Mouse (Mus musculus): ENCODE measurements around the gene 4933424G06Rik. TPM values are rescaled to one million over a fixed set of nuclear protein-coding genes. Genes with fewer than 3 reads are reported as not detected.

The 4933424G06Rik gene
- polyA plus RNA-seq, 1 experiment from 2014 or later = not detected

GRCm38 (mm10) chr1:36786377-36786776 is 76.4 kb downstream of the 4933424G06Rik start:
- H3K4me3 ChIP-seq = no peak overlapping the region
- H3K27ac ChIP-seq = no peak overlapping the region
- no peaks in the 10 kb centered on the region; the same call in 1 of the 2 replicates for H3K27me3 ChIP-seq (replicated peaks)
- no peak overlapping the region for H3K9ac ChIP-seq
- WGBS = 96% methylated on average over 7 of the region's 7 CpGs
- no peaks in the 10 kb centered on the region for H3K9me3 ChIP-seq
- no peak overlapping the region for H3K4me2 ChIP-seq (replicated peaks)
- peaks cover 6% of the 10 kb centered on the region for H3K36me3 ChIP-seq
- H3K4me1 ChIP-seq = 0 out of 2 replicates have a peak, but pooled peaks cover 5% of the 10 kb centered on the region
- ATAC-seq (ENCODE audit: low FRiP score, low read depth) = no peak

DNA sequence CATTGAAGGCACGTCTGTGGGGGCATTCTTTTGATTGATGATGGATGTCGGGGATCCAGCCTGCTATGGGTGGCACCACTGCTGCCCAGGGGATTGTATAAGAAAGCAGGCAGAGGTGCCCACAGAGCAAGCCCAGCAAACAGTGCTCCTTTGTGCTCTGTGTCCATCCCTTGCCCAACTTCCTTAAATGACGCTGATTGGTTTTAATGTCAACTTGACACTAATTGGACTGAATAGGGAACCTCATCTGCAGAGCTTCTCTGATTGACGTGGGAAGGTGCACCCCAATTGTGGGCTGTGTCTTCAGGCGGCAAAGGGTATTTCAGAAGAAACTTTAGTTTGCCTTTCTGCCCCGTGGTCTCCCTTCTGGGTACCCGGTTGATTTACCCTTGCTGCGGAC is 79.5 kb downstream of the 4933424G06Rik start:
- H3K4me3 ChIP-seq = no peak overlapping the region
- H3K4me1 ChIP-seq = 0 out of 2 replicates have a peak, but pooled peaks cover 5% of the 10 kb centered on the region
- no peaks in the 10 kb centered on the region; the same call in 1 of the 2 replicates for H3K27me3 ChIP-seq (replicated peaks)
- H3K9me3 ChIP-seq = no peaks in the 10 kb centered on the region
- H3K9ac ChIP-seq = no peak overlapping the region
- WGBS = 77% methylated on average over 8 of the region's 8 CpGs
- no peak for ATAC-seq (ENCODE audit: low FRiP score, low read depth)
- no peak overlapping the region for H3K4me2 ChIP-seq (replicated peaks)
- H3K27ac ChIP-seq = no peak overlapping the region
- peaks cover 32% of the 10 kb centered on the region for H3K36me3 ChIP-seq

- ATAC-seq (ENCODE audit: low FRiP score, low read depth) = no peak
- Histone ChIP-seq H3K4me3 (no peak overlapping the region), H3K4me1 (no peaks in the 10 kb centered on the region), H3K4me2 (replicated peaks) (no peak overlapping the region), H3K27me3 (replicated peaks) (no peaks in the 10 kb centered on the region), H3K36me3 (peaks cover 84% of the 10 kb centered on the region), H3K9me3 (no peaks in the 10 kb centered on the region), H3K9ac (no peak overlapping the region), H3K27ac (no peak overlapping the region)
- 94% methylated on average over 7 of the region's 7 CpGs for WGBS
Measured at GRCm38 (mm10) chr1:36796711-36797110, 86.8 kb downstream of the 4933424G06Rik start.

DNA sequence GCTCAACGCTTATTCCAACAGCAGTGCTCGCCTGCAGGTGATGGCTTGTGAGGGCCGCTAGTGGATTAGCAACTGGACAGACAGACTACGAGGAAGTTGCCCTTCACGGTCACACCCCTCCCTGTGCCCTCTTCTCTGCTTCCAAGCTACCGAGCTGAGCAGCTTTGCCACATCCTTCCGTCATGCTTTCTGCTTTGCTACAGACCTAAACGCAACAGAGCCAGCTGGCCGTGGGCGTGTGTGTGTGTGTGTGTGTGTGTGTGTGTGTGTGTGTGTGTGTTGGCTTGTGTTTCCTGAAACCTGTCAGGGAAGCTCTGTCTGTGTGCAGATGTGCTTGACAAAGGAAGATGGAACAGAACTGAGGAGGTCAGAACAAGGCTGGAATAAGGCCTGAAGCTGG is 87.5 kb downstream of the 4933424G06Rik start:
- no peaks in the 10 kb centered on the region for H3K27me3 ChIP-seq (replicated peaks)
- no peak for ATAC-seq (ENCODE audit: low FRiP score, low read depth)
- no peaks in the 10 kb centered on the region for H3K9me3 ChIP-seq
- H3K4me3 ChIP-seq = no peak overlapping the region
- no peak overlapping the region for H3K27ac ChIP-seq
- peaks cover 88% of the 10 kb centered on the region for H3K36me3 ChIP-seq
- H3K4me2 ChIP-seq (replicated peaks) = no peak overlapping the region
- no peaks in the 10 kb centered on the region for H3K4me1 ChIP-seq
- no peak overlapping the region for H3K9ac ChIP-seq
- WGBS = 89% methylated on average over 10 of the region's 10 CpGs

GRCm38 (mm10) chr1:36800379-36801011 is 90.5 kb downstream of the 4933424G06Rik start:
- no peak overlapping the region for H3K27ac ChIP-seq
- no peaks in the 10 kb centered on the region for H3K27me3 ChIP-seq (replicated peaks)
- no peak overlapping the region for H3K9ac ChIP-seq
- no peak overlapping the region for H3K4me3 ChIP-seq
- WGBS = 80% methylated on average over 3 of the region's 3 CpGs
- peaks cover 84% of the 10 kb centered on the region for H3K36me3 ChIP-seq
- ATAC-seq (ENCODE audit: low FRiP score, low read depth) = no peak
- H3K4me1 ChIP-seq = no peaks in the 10 kb centered on the region
- H3K9me3 ChIP-seq = no peaks in the 10 kb centered on the region
- H3K4me2 ChIP-seq (replicated peaks) = no peak overlapping the region

- no peaks in the 10 kb centered on the region for H3K27me3 ChIP-seq (replicated peaks)
- H3K4me1 ChIP-seq = no peaks in the 10 kb centered on the region
- no peaks in the 10 kb centered on the region for H3K9me3 ChIP-seq
- no peak overlapping the region for H3K4me2 ChIP-seq (replicated peaks)
- ATAC-seq (ENCODE audit: low FRiP score, low read depth) = no peak
- H3K9ac ChIP-seq = no peak overlapping the region
- no peak overlapping the region for H3K27ac ChIP-seq
- peaks cover 82% of the 10 kb centered on the region for H3K36me3 ChIP-seq
- 77% methylated on average over 9 of the region's 9 CpGs for WGBS
- H3K4me3 ChIP-seq = no peak overlapping the region
Measured at GRCm38 (mm10) chr1:36804259-36804658, 94.3 kb downstream of the 4933424G06Rik start.

- H3K27me3 ChIP-seq (replicated peaks) = no peaks in the 10 kb centered on the region
- H3K9ac ChIP-seq = no peak overlapping the region
- H3K27ac ChIP-seq = no peak overlapping the region
- peaks cover 82% of the 10 kb centered on the region for H3K36me3 ChIP-seq
- WGBS = 97% methylated on average over 4 of the region's 4 CpGs
- no peak overlapping the region for H3K4me2 ChIP-seq (replicated peaks)
- no peaks in the 10 kb centered on the region for H3K9me3 ChIP-seq
- no peaks in the 10 kb centered on the region for H3K4me1 ChIP-seq
- H3K4me3 ChIP-seq = no peak overlapping the region
- no peak for ATAC-seq (ENCODE audit: low FRiP score, low read depth)
Measured at GRCm38 (mm10) chr1:36804833-36805232, 94.9 kb downstream of the 4933424G06Rik start.

- Histone ChIP-seq H3K4me2 (replicated peaks) (no peak overlapping the region), H3K4me1 (no peaks in the 10 kb centered on the region), H3K27me3 (replicated peaks) (no peaks in the 10 kb centered on the region), H3K4me3 (no peak overlapping the region), H3K27ac (no peak overlapping the region), H3K36me3 (peaks cover 92% of the 10 kb centered on the region), H3K9ac (no peak overlapping the region), H3K9me3 (no peaks in the 10 kb centered on the region)
- ATAC-seq (ENCODE audit: low FRiP score, low read depth) = no peak
- WGBS = 97% methylated on average over 7 of the region's 7 CpGs
Measured at GRCm38 (mm10) chr1:36806181-36806905, 96.4 kb downstream of the 4933424G06Rik start.

GRCm38 (mm10) chr1:36807086-36807485 is 97.1 kb downstream of the 4933424G06Rik start:
- peaks cover 92% of the 10 kb centered on the region for H3K36me3 ChIP-seq
- no peak overlapping the region for H3K4me2 ChIP-seq (replicated peaks)
- H3K4me1 ChIP-seq = no peaks in the 10 kb centered on the region
- no peak overlapping the region for H3K27ac ChIP-seq
- no peaks in the 10 kb centered on the region for H3K27me3 ChIP-seq (replicated peaks)
- H3K4me3 ChIP-seq = no peak overlapping the region
- 83% methylated on average over 1 of the region's 1 CpGs for WGBS
- H3K9me3 ChIP-seq = no peaks in the 10 kb centered on the region
- no peak for ATAC-seq (ENCODE audit: low FRiP score, low read depth)
- no peak overlapping the region for H3K9ac ChIP-seq

Small RNA genes within 50 kb of the gene (microRNA-seq; reads per million reads assigned to microRNA genes)
- not detected for gene Gm24133

Other genes with a start within 250 kb of the 4933424G06Rik start
- 10.1 and 10.6 TPM in 2 replicates for gene Cnnm4, start 238.5 kb upstream of the 4933424G06Rik start, polyA plus RNA-seq (2016; fragmentation: Nextera tagmentation; extraction: Ambion mirVana)
- gene Cnnm3, start 198.3 kb upstream of the 4933424G06Rik start, polyA plus RNA-seq (2016; fragmentation: Nextera tagmentation; extraction: Ambion mirVana) = 3.7 and 5.3 TPM in 2 replicates
- 16.4 and 16.6 TPM in 2 replicates for gene Ankrd23, start 173.3 kb upstream of the 4933424G06Rik start, polyA plus RNA-seq (2016; fragmentation: Nextera tagmentation; extraction: Ambion mirVana)
- gene Gm42417, start 170.7 kb upstream of the 4933424G06Rik start, polyA plus RNA-seq (2016; fragmentation: Nextera tagmentation; extraction: Ambion mirVana) = 1.0 TPM in 1 of 2 replicates, not detected in the other
- 18.6 and 19.5 TPM in 2 replicates for gene Ankrd39, start 162.7 kb upstream of the 4933424G06Rik start, polyA plus RNA-seq (2016; fragmentation: Nextera tagmentation; extraction: Ambion mirVana)
- 35.4 and 38.2 TPM in 2 replicates for gene Sema4c, start 151.8 kb upstream of the 4933424G06Rik start, polyA plus RNA-seq (2016; fragmentation: Nextera tagmentation; extraction: Ambion mirVana)
- gene Fam178b, start 27.0 kb upstream of the 4933424G06Rik start, polyA plus RNA-seq (2016; fragmentation: Nextera tagmentation; extraction: Ambion mirVana) = 0.33 and 0.48 TPM in 2 replicates
- 532 and 537 TPM in 2 replicates for gene Cox5b, start 18.7 kb upstream of the 4933424G06Rik start, polyA plus RNA-seq (2016; fragmentation: Nextera tagmentation; extraction: Ambion mirVana)
- gene Actr1b, start 4.3 kb downstream of the 4933424G06Rik start, polyA plus RNA-seq (2016; fragmentation: Nextera tagmentation; extraction: Ambion mirVana) = 119 and 131 TPM in 2 replicates
- 0.17 and 0.33 TPM in 2 replicates for gene Zap70, start 51.6 kb downstream of the 4933424G06Rik start, polyA plus RNA-seq (2016; fragmentation: Nextera tagmentation; extraction: Ambion mirVana)
- 16.2 and 18.3 TPM in 2 replicates for gene Tmem131, start 233.5 kb downstream of the 4933424G06Rik start, polyA plus RNA-seq (2016; fragmentation: Nextera tagmentation; extraction: Ambion mirVana)